Mouse (Mus musculus) heart, adult 9 months (tissue): Measurements from ENCODE around the gene Icam2.

Source experiments
- DNase-seq, 2 experiments: peaks; one replicate each; pipeline ENCODE4 v3.0.0; 2022; ENCODE audit warnings: low spot score in 2 of 2

Icam2 gene

GRCm38 (mm10) chr11:106391546-106392188, 3.8 kb upstream of the Icam2 start:
- DNase-seq, result peak; percentile 65 to 76

- peak in 1 of 2 experiments; percentile 33 for DNase-seq
Observed at GRCm38 (mm10) chr11:106390757-106391156, 2.9 kb upstream of the Icam2 start.

GRCm38 (mm10) chr11:106389611-106390010, 1.7 kb upstream of the Icam2 start:
- peak in 1 of 2 experiments; percentile 27 for DNase-seq

GRCm38 (mm10) chr11:106387020-106387419, 855 bp downstream of the Icam2 start:
- no peak for DNase-seq

- DNase-seq, result no peak
Observed at GRCm38 (mm10) chr11:106386409-106386808, 1.5 kb downstream of the Icam2 start.

- peak in 1 of 2 experiments; percentile 42 for DNase-seq
Observed at GRCm38 (mm10) chr11:106383051-106383790, 4.7 kb downstream of the Icam2 start.

- peak; percentile 65 to 88 for DNase-seq
Observed at GRCm38 (mm10) chr11:106382424-106382823, 5.5 kb downstream of the Icam2 start.

GRCm38 (mm10) chr11:106381883-106382282, 6.0 kb downstream of the Icam2 start:
- peak; percentile 49 to 58 for DNase-seq

GRCm38 (mm10) chr11:106381011-106381410, 6.9 kb downstream of the Icam2 start:
- DNase-seq, result no peak

- no peak for DNase-seq
Observed at GRCm38 (mm10) chr11:106374979-106375378, 12.9 kb downstream of the Icam2 start.

GRCm38 (mm10) chr11:106374559-106374958, 13.3 kb downstream of the Icam2 start:
- DNase-seq, result no peak

GRCm38 (mm10) chr11:106373998-106374397, 13.9 kb downstream of the Icam2 start:
- DNase-seq, result no peak

- peak; percentile 46 to 72 for DNase-seq
Observed at GRCm38 (mm10) chr11:106366316-106366715, 21.6 kb downstream of the Icam2 start.

- DNase-seq, result no peak
Observed at GRCm38 (mm10) chr11:106365366-106365765, 22.5 kb downstream of the Icam2 start, which contains the start of gene Prr29. TSS of gene Prr29 (plus strand) at chr11:106365472.

GRCm38 (mm10) chr11:106364712-106365111, 23.2 kb downstream of the Icam2 start:
- DNase-seq, result no peak

- DNase-seq, result no peak
Observed at GRCm38 (mm10) chr11:106359350-106359749, 28.5 kb downstream of the Icam2 start.

- no peak for DNase-seq
Observed at GRCm38 (mm10) chr11:106355382-106356128, 32.3 kb downstream of the Icam2 start.

- no peak for DNase-seq
Observed at GRCm38 (mm10) chr11:106354181-106354580, 33.7 kb downstream of the Icam2 start.

- DNase-seq, result no peak
Observed at GRCm38 (mm10) chr11:106353188-106353587, 34.7 kb downstream of the Icam2 start, which contains the start of gene Scn4a. TSS of gene Scn4a (minus strand) at chr11:106353288.

- no peak for DNase-seq
Observed at GRCm38 (mm10) chr11:106351941-106352340, 35.9 kb downstream of the Icam2 start.

GRCm38 (mm10) chr11:106351253-106351652, 36.6 kb downstream of the Icam2 start:
- no peak for DNase-seq

- DNase-seq, result no peak
Observed at GRCm38 (mm10) chr11:106350853-106351252, 37.0 kb downstream of the Icam2 start.
